In the genomic region with DNA sequence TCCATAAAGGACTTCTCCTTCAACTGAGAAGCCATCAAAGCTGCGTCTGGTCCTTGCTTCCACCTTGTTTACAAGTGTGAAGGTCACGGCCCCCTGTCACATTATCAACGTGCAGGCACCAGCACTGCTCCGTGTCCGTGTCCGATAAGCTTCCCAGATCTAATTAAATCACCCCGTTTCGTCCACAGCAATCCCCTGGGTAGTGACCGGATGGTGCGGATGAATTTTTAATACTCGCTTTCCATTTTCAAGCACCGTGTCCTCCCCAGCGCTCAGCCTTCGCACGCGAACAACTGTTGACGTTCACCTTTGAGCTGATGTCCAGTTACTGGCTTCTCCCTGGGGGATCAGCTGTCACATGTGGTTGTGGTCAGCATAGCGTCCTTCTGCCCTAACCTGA, we compare ENCODE assay signal across 20 mouse cellular contexts.
"Had no signal": no experiment of that assay in that cellular context is flagged by ENCODE, and none has a peak within 500 bp of the region (broad histone marks: within the 10 kb centered on the region; RNA-seq: fewer than 3 reads in every experiment).

No protein-coding gene starts in this region.

- H3K27ac ChIP-seq: intestine, embryonic 15.5 days; limb, embryonic 12.5 days; limb, embryonic 15.5 days; liver, embryonic 14.5 days; macrophage; stomach, embryonic 15.5 days had no signal

- H3K36me3 ChIP-seq: intestine, embryonic 15.5 days; limb, embryonic 12.5 days; limb, embryonic 15.5 days; stomach, embryonic 15.5 days had no signal

- H3K4me2 ChIP-seq: intestine, embryonic 15.5 days; limb, embryonic 12.5 days; limb, embryonic 15.5 days; liver, embryonic 11.5 days; lung, embryonic 14.5 days; stomach, embryonic 15.5 days had no signal

- ATAC-seq: intestine, embryonic 15.5 days; liver, postnatal 0 days; lung, postnatal 0 days had no signal

- H3K9me3 ChIP-seq: intestine, embryonic 15.5 days; limb, embryonic 12.5 days; limb, embryonic 15.5 days; stomach, embryonic 15.5 days had no signal

- H3K27me3 ChIP-seq: intestine, embryonic 15.5 days; limb, embryonic 12.5 days had no signal

- H3K4me3 ChIP-seq: intestine, embryonic 15.5 days; limb, embryonic 12.5 days; limb, embryonic 15.5 days; stomach, embryonic 15.5 days had no signal

- DNase-seq: kidney, adult 8-10 months; kidney, postnatal 10 days; kidney, postnatal 36 days; left cerebral cortex, postnatal 4 days; liver, postnatal 0 days; lung, embryonic 14.5 days; midbrain, embryonic 14.5 days; right cerebral cortex, postnatal 25 days; spleen, adult 18-20 months; thymus, adult 2 months; thymus, postnatal 14 days; thymus, postnatal 4 days had no signal

- H3K9ac ChIP-seq: intestine, embryonic 15.5 days; limb, embryonic 12.5 days; limb, embryonic 15.5 days; liver, embryonic 14.5 days; liver, postnatal 0 days; lung, embryonic 14.5 days; stomach, embryonic 15.5 days had no signal

- H3K4me1 ChIP-seq: intestine, embryonic 15.5 days; limb, embryonic 15.5 days; stomach, embryonic 15.5 days had no signal
